Mouse (Mus musculus) heart, postnatal 25 days (tissue): ENCODE measurements around the gene Erich4. TPM values are rescaled to one million over a fixed set of nuclear protein-coding genes. Genes with fewer than 3 reads are reported as not detected.
A peak's percentile ranks its signal among the peaks of the same experiment; 100 is the strongest.

Experiments used
- DNase-seq: peaks from one replicate; pipeline ENCODE4 v3.0.0; 2022; ENCODE audit warnings: low spot score
- intact Hi-C: fragments of 180-260 bp; cut with DNase I; formaldehyde crosslinking; loops from one replicate; pipeline ENCODE4 v1.15.1; 2025
- total RNA-seq, 2 experiments: library from RNA; stranded (reverse); gene quantifications; 2 replicates each; pipeline ENCODE4 v1.2.3; 2021

Erich4 gene
- total RNA-seq, 2 experiments from 2014 or later = 0.29 TPM; not detected in 1

DNA sequence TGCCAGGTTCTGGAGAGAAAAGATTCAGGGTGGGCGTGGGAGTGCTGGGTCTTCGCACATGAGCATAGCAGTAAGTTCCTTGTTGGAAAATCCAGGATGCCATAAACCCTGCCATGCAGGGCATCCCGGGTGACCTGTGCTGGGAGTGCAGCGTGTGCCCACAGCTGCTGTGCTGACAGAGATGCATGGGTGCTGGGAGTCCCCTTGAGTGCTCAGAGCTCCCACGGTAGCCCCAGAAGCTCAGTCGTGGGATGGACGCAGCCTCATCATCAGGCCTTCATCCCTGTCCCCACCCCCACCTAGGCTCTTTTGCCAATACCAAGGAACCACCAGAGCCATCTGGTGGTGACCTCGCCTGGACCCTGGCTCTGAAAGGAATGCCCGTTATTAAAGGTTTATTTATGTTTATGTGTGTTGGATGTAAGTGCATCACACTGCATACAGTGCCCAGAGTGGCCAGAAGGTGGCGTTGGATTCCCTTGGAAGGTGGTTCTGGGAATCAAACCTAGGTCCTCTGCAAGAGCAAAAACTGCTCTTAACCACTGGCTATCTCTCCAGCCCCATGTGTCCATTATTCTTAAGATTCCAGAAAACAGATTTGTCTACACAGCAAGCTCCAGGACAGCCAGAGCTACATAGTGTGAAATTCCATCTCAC is 10.0 kb upstream of the Erich4 start:
- intact Hi-C loops = no loop called here
- DNase-seq = no peak

DNA sequence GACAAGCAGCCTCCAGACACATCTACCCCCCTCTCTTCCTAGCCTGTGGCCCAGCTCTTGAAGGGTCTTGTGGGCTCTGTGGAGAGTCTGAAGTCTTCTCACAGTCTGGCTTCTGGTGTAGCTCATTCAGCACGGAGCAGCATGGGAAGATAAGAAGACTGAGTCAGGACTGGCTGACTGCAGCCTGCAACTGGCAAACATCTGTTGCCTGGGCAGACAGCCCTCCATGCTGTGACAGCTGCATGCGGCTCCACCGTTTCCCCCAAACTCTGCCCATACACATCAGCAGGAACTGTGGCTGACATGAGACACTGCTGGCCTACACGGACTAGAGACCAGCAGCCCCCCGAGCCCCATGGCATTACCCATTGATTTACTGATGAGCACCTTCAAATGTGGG is 9.2 kb upstream of the Erich4 start:
- intact Hi-C loops = loop anchor here (5.0 kb wide), 1 partner anchor 32 kb away; the partner anchor contains the start of genes Bckdha and Exosc5
- DNase-seq = peak; percentile 54

GRCm38 (mm10) chr7:25623857-25624370 is 8.2 kb upstream of the Erich4 start:
- intact Hi-C loops = loop anchor here (5.0 kb wide), 1 partner anchor 33 kb away; the partner anchor contains the start of genes Bckdha and Exosc5
- DNase-seq = no peak

- no peak for DNase-seq
- intact Hi-C loops = loop anchor here (5.0 kb wide), 1 partner anchor 37 kb away; the partner anchor contains the start of genes Bckdha and Exosc5
Measured at GRCm38 (mm10) chr7:25620751-25621150, 5.1 kb upstream of the Erich4 start.

DNA sequence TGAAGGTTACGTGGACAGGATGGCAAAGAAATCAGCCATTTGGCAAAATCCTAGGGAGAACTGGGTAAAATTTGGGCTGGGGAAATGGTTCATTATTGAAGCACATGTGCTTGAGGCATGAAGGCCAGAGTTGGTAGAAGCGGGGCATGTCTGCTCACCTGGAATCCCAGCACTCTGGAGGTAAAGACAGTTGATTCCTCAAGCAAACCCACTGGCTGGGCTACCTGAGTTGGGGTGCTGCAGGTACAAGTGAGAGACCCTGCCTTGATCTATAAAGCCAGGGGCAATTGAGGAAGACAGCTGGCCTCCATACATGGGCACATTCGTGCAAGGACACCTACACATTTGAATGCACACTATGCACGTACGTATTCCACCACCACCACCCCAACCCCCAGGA is 4.4 kb upstream of the Erich4 start:
- intact Hi-C loops = loop anchor here (5.0 kb wide), 1 partner anchor 37 kb away; the partner anchor contains the start of genes Bckdha and Exosc5
- DNase-seq = no peak

GRCm38 (mm10) chr7:25619722-25619991 is 4.0 kb upstream of the Erich4 start:
- no peak for DNase-seq
- intact Hi-C loops = no loop called here

- intact Hi-C loops = no loop called here
- peak; percentile 86 for DNase-seq
Measured at GRCm38 (mm10) chr7:25618865-25619721, 3.4 kb upstream of the Erich4 start, which contains the start of gene Dmac2. TSS of gene Dmac2 (plus strand) at chr7:25619414.

GRCm38 (mm10) chr7:25617376-25618160 is 1.9 kb upstream of the Erich4 start:
- intact Hi-C loops = no loop called here
- DNase-seq = no peak

- intact Hi-C loops = no loop called here
- no peak for DNase-seq
Measured at GRCm38 (mm10) chr7:25614831-25615705, 624 bp downstream of the Erich4 start.

DNA sequence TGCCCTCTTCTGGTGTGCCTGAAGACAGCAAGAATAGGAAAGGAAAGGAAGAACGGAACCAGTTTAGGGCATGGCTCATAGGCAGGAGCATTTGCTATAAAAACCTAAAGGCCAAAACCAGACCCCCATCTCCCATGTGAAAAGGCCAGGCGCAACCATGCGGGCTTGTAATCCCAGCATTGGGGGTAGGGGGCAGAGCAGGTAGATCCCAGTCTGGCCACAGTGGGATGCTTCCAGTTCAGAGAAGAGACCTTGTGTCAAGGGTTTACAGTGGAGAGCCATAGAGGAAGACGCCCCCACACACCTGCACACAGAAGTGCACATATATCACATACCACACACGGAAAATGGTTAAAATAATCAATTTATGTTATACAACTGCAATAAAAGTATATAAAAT is 1.6 kb downstream of the Erich4 start:
- DNase-seq = no peak
- intact Hi-C loops = no loop called here

- intact Hi-C loops = no loop called here
- no peak for DNase-seq
Measured at GRCm38 (mm10) chr7:25611501-25611900, 4.2 kb downstream of the Erich4 start.

DNA sequence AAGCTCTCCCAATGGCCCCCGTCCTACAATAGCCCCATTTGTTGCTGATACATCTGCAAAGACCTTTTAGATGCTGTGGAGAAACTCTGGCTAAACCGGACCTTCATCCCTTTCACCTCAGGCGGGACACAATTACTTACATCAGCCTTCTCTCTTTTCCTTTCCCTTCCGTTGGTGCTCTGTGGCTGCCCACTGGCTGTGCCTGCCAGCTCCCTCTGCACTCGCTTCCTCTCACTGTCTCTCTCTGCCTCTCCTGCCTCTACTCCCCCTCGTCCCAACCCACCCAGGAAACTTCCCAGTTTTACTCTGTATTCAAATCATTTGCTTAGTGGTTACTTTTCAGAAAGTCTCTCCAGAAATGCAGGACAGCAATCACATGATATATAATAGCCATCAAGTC is 5.6 kb downstream of the Erich4 start:
- DNase-seq = no peak
- intact Hi-C loops = no loop called here

DNA sequence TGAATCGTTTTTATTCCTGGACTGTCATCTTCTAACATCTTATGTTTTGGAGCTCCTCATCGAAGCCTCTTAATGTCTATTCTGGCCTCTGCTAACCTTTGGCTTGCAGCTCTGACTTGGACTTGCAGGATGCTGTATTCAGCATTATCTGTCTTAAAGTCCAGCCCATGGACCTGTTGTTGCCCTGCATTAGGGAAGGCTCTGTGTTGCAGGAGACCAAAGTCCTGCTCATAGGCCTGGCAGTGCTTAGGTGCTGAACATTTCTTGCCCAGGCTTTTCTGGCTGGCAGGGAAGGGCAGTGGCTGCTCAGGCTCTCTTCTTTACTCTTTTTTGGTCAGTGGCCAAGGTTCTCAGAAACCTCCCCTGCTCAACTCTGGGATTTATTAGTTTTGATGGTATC is 8.5 kb downstream of the Erich4 start:
- intact Hi-C loops = no loop called here
- DNase-seq = no peak

GRCm38 (mm10) chr7:25606625-25607063 is 9.0 kb downstream of the Erich4 start:
- intact Hi-C loops = no loop called here
- DNase-seq = no peak

- intact Hi-C loops = no loop called here
- no peak for DNase-seq
Measured at GRCm38 (mm10) chr7:25601346-25601745, 14.3 kb downstream of the Erich4 start.

DNA sequence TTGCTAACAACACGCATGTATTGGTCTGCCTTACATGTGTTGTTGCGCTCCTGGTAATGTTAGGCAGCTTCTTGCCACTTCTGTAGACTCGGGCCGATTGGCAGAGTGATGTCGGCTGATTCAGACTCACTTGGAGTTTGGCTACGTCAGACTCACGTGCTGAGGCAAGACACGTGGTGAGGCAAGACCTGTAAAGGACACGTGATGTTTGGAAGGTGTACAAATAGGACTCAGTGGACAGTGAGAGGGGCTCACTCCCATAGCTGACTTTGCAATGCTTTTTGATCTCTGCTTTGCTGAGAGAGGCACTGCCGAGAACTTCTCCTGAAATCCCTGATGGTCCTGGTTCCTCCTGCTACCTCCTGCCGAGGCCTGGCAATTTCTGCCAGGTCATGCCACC is 15.0 kb downstream of the Erich4 start:
- intact Hi-C loops = no loop called here
- DNase-seq = no peak

DNA sequence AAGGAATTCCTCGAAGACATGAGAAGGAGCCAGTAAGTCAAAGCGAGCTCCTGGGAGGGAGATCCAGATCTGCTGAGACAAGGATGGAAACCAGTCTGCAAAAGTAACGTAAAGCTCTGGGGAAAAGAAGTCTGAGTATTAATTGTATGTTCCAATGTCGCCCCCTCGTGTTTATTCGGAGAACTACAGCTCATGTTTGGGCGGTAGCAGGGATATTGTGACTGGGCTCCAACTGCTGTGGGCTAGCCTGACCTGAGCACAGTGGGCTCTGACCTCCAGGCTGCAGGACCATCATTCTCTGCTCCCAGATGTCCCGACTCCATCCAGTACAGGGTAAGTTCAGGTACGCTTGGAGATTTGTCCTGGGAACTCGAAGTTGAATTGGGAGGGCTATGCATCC is 16.0 kb downstream of the Erich4 start:
- no peak for DNase-seq
- intact Hi-C loops = loop anchor here (5.0 kb wide), 1 partner anchor 172 kb away; no protein-coding TSS in a partner anchor

DNA sequence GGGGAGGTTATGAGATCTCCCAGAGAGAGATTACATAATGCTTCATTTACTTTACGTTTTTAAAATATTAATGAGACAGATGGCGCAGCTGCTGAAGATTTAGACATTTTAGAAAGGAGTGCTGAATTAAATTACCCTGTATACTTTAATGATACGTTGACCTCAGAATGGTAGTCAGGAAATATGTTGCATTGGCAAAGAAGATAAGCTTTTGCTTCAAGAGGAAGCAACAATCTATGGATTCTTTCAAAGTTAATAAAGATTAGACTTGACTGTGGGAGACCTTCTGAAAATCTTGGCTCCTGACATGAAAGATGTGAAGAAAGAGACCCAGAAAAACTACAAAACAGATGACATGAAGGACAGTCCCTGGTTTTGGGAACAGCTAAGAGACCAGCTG is 21.8 kb downstream of the Erich4 start:
- intact Hi-C loops = no loop called here
- no peak for DNase-seq

DNA sequence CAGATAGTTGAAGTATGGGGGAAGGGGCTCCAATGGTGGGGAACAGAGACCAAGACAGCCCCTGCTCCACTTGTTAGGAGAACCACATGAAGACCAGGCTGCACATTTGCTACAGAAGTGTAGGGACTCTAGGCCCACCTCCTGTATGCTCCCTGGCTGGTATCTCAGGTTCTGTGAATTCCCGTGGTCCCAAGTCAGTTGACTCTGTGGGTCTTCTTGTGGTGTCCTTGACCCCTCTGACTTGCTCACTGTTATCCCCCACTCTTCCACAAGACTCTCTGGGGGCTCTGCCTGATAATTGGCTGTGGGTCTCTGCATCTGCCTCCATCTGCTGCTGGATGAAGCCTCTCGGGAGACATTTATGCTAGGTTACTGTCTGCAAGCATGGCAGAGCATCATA is 24.5 kb downstream of the Erich4 start:
- intact Hi-C loops = no loop called here
- DNase-seq = no peak
